Mouse (Mus musculus) spleen, postnatal 36 days (tissue): ENCODE measurements around the gene Prss33.
A peak's percentile ranks its signal among the peaks of the same experiment; 100 is the strongest.

Experiments used
- DNase-seq, 2 experiments: peaks; one replicate each; pipeline ENCODE4 v3.0.0; 2022; ENCODE audit warnings: low spot score in 2 of 2, mixed read lengths in 1 of 2

Prss33 gene

DNA sequence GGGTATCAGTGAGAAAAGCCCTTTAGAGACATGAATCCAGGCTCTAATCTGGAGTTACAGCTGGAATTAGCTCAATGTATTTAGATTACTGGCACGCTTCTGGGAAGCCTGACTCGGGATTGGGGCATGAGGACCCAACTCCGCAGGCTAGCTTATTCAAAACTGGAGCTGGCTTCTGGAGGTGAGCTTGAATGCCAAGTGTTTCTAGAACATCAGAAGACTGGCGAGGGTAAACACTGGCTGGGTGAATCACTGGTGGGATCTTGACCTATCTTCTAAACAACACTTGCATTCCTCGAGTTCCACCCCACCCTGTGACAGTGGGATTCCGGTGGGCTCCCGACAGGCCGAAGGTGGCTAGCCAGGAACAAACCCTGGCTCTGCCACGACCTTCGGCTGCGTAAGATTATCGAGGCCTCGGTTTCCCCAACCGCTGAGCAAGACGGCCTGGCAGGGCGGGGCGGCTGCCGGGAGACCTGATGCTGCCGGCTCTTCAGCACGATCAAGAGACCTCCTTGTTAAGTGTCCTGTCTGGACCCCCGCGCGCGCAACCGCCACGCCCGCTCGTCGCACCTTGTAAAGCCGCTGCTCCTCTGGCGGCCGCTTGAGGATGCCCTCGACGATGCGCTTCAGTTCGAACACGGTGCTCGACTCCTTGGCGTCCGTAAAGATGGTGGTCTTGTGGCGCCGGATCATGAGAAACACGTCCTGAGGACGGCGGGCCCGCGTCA, 7.4 kb downstream of the Prss33 start:
- DNase-seq = peak; percentile 43 to 51

DNA sequence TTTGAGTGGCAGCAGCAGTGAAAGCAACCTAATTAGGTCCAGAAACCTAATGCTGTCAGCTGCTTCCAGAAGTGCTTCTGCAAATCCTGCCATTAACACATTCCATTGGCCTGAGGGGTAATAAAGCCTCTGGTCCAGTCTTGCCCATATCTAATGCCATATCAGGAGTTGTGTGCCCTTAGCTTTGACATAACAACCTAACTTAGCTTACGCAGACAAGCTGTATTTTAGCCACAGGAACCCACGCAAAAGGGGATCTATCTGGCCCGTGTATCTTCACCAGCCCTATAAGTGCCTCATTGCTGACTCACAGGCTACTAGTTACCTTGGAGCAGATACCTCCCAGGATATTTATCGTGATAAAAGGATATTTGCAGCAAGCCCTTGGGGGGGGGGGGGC, 10.3 kb downstream of the Prss33 start:
- no peak for DNase-seq

DNA sequence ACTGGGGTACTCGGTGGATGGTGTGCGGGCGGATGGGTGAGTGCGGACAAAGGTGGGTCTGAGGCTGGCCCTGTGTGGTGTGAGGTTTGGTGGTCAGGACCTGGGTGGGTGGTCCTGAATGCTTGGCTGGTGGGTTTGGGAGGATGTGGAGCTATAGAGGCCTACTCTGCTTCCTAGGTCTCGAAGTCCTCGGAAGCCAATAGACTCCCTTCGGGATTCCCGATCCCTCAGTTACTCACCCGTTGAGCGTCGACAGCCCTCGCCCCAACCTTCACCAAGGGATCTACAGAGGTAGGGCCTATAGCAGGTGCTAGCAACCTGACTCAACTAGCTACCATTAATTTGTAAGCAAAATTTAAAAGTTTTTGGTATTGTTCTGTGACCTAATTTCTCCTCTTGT, 12.2 kb downstream of the Prss33 start:
- DNase-seq = no peak

DNA sequence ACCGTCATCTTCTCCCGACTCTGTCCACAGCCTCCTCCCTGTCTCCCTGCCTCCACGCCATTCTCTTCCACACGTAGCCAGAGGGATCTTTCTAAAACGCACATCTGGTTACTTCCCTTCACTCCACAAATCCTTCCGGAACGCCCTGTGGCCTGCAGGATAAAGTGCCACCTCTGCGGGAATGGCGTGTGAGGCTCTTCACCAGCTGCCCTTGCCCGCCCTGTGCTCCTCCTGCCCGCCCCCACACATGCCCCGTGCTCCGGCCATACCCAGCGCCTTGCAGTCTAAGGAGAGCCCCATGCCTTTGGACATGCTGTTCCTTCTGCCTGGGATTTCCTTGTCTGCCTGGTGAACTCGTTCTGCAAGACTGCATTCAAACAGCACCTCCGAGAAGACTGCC, 12.8 kb downstream of the Prss33 start:
- DNase-seq = no peak

DNA sequence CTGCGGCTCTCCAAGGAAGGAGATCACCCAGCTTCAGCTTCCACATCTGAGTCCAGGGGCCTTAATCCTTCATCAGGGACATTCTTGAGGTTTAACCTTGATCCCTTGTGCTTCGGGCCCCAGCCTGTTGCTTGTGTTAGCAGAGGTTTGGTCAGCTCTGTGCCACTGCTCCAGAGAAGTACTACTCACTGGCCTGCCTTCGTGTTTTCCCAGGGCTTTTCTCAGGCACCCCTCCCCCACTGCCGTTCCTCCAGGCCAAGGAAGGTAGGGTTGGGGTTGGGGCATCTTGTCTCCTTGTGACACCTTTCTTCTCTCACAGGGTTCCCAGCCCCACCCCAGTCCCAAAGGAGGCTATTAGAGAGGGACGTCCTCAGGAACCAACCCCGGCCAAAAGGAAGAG, 13.8 kb downstream of the Prss33 start:
- DNase-seq = no peak

DNA sequence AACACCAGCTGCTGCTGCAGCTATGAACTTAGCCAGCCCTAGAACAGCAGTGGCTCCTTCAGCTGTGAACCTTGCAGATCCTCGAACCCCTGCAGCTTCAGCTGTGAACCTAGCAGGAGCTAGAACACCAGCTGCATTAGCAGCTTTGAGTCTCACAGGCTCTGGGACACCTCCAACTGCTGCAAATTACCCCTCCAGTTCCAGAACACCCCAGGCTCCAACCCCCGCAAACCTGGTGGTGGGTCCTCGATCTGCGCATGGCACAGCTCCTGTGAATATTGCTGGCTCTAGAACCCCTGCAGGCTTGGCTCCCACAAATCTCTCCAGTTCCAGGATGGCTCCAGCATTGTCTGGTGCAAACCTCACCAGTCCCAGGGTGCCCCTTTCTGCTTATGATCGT, 15.1 kb downstream of the Prss33 start:
- DNase-seq = no peak

DNA sequence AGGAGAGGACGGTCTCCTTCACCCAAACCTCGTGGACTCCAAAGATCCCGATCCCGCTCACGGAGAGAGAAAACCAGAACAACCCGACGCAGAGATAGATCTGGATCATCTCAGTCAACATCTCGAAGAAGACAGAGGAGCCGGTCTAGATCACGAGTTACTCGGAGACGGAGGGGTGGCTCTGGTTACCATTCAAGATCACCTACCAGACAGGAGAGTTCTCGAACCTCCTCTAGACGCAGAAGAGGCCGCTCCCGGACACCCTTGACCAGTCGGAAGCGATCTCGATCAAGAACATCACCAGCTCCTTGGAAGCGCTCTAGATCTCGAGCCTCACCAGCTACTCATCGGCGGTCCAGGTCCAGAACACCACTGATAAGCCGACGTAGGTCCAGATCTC, 16.6 kb downstream of the Prss33 start:
- no peak for DNase-seq

DNA sequence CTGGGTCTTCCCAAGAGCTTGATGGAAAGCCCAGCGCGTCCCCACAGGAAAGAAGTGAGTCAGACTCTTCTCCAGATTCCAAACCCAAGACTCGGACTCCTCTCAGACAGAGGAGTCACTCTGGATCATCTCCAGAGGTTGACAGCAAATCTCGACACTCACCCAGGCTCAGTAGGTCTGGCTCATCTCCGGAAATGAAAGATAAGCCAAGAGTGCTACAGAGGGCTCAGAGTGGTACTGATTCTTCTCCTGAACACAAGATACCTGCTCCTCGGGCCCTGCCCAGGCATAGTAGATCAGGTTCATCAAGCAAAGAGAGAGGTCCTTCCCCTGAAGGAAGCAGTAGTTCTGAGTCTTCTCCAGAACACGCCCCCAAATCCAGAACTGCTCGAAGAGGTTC, 17.3 kb downstream of the Prss33 start:
- DNase-seq = no peak

DNA sequence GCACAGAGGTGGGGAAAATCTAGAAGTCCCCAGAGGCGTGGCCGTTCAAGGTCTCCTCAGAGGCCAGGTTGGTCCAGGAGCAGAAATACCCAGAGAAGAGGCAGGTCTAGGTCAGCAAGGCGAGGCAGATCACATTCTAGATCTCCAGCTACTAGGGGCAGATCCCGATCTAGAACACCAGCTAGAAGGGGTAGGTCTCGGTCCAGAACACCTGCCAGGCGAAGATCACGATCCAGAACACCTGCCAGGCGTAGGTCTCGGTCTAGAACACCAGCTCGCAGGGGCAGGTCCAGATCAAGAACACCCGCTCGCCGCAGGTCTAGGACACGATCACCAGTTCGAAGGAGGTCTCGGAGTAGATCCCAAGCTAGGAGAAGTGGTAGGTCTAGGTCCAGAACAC, 20.2 kb downstream of the Prss33 start:
- no peak for DNase-seq

DNA sequence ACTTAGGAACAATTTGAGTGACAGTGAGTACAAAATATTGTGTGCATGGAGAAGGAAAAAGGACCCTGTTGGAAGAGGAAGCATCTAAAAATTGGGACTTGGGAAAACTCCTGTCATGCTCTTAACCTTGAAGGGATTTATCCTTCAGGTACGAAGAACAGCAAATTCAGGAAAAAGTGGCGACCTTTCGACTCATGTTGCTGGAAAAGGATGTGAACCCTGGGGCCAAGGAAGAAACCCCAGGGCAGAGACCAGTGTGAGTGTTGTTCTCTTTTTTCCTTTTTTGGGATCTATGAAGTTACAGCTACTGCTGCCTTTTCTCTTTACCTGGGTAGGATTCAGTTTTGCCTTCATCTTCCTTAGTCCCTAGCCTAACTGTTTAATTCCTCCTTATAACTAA, 27.9 kb downstream of the Prss33 start:
- no peak for DNase-seq

DNA sequence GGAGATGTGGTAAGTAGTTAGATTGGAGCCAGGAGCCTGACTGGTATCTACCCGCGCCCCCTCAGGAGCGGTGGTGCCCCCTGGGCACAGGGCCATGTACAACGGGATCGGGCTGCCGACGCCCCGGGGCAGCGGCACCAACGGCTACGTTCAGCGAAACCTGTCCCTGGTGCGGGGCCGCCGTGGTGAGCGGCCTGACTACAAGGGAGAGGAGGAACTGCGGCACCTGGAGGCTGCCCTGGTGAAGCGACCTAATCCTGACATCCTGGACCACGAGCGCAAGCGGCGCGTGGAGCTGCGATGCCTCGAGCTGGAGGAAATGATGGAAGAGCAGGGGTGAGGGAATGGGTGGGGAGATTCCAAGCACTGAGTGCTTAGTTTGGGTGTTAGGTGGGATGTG, 29.0 kb downstream of the Prss33 start:
- DNase-seq = no peak

DNA sequence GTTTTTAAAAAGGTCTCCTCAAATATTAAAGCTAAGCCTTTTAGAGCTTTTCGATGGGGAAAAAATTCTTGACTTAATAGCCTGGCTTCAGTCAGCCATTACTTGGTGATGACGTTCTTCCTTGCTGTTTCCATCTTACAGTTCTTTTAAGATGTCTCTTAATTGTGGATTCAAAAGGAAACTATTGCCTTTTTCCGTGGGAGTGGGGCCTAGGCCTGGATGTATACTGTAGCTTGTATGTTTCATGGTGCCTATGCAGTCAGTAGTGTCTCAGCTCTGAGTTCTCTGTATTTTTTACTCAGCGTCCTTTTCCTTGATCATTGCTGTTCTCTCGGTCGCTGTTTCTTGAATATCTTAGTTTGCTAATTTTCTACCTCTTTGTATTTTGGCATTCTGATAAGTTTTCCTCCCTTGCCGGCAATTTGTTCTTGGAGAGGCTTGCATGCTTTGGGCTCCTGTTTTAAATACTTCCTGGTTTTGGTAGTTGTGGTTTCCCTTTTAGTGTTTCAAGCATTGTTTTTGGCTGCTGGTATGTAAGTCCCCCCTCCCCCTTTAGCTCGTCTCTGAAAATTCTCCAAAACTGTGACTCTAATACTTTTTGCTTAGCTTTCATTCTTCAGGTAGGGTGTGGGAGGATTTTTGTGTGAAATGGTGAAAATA, 31.3 kb downstream of the Prss33 start:
- no peak for DNase-seq

DNA sequence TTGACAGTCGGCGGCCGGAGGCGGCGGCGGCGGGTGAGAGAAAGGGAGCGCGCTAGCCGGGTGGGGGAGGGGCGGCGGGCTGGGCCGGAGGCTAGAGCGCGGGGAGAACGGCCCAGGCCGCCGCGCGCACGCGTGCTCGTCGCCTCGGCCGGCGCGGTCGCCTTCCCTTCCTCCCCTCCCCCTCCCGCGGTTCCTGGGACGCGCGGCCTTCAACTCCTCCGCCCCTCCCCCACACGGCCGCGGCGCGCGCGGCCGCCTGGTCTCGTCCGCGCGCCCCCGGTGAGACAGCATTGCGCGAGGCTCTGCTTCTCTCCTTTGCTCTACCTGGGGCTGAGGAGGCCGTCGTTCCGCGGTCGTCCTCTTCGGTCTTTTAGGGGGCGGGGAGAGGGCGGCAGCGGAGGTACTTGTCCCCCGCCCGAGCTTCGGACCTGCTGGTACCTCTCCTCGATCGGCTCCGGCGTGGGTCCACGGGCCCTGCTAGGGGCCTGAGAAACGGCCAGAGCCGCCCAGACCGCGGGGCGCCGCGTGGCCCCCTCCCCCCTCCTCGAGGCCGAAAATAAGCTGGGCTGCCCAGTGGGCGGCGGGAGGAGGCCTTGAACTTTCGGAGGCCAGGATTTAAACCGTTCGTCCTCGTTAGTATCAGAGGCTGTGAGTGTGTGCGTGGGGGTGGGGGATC, 32.4 kb downstream of the Prss33 start:
- DNase-seq = peak; percentile 75 to 79

DNA sequence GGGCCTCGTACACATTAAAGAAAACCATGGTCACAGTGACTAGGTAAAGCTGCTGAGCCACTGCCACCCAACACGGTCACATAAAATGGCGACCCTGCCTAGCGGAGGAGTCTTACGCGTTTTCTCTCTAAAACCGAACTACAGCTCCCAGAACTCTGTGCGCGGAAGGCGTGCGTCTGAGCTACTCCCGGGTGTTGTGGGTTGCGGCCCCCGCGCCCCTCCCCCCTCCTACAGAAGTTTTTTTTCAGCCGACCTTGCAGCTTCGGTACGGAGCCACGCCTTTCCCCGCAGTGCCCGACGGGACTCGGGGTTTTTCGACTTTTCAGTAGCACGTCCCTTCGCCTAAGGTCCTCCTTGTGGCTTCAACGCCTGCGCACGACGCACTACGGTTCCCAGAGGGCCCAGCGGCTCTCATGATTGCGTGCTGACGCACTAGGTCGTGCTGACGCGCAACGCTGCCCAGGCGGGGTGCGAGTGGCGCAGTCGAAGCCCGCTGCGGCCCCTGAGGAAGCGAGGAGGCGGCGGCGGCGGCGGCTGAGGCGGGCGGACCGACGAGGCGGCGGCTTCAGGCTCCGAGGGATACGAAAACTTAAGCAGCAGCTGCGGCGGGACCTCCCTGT, 33.0 kb downstream of the Prss33 start:
- peak; percentile 98 to 99 for DNase-seq

DNA sequence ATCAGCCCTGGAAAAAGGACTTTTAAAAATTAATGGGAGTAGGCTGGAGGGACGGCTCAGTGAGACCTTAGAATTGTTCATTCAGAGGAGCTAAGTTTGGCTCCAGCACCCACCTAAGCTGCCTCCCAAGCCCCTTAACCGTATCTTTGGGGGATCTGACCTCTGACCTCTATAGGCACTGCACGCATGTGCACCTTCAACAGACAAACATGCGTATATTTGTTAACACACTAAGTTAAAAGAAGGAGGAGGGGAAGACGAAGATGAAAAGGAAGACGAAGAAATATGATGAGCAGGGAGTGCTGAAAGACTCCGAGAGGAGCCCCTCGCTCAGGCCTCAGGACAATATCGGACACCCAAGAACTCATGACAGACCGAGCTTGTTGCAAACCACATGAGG, 34.2 kb downstream of the Prss33 start:
- DNase-seq = no peak

DNA sequence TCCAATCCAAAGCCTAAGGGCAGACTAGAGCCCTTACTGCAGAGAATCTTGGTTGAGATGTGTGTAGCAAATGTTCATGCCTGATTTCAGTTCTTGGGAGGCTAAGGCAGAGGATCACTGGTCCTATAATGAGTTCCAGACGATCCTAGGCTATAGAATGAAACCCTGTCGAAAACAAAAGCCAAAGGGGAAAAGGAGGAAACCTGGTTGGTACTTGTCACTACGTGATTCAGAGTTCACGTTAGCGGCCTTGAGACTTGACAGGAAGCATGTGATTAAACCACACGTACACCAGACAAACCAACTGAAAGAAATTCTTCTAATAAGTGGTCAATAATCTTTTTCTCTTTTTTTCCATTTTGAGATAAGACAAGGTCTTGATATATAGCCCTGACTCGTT, 38.5 kb downstream of the Prss33 start:
- no peak for DNase-seq

DNA sequence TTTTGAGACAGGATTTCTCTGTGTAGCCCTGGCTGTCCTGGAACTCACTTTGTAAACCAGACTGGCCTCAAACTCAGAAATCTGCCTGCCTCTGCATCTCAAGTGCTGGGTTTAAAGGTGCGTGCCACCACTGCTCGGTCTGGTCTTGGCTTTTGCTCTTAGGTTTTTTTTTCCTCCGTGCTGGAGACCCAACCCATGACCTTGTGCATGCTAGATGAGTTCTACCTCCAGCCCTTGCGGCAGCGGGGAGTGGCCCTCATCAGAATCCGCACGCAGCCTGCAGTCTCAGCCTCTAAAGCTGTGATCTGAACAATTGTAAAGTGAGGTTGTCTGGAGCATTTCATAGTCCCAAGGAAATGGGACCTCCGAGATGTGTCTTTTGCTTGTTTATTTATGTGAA, 40.5 kb downstream of the Prss33 start:
- DNase-seq = no peak

DNA sequence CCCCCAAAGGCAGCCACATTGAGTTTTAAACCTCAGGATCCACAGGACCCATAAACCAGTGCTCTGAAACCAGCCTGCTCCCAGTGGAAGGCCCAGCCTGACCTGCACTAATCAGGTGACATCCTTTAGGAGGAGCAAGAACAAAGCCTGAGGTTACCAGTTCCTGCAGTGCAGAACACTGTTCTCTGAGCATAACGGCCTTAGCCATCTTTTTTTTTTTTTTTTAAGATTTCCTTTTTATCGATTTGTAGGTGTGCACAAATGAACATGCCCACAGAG, 44.8 kb downstream of the Prss33 start:
- no peak for DNase-seq

DNA sequence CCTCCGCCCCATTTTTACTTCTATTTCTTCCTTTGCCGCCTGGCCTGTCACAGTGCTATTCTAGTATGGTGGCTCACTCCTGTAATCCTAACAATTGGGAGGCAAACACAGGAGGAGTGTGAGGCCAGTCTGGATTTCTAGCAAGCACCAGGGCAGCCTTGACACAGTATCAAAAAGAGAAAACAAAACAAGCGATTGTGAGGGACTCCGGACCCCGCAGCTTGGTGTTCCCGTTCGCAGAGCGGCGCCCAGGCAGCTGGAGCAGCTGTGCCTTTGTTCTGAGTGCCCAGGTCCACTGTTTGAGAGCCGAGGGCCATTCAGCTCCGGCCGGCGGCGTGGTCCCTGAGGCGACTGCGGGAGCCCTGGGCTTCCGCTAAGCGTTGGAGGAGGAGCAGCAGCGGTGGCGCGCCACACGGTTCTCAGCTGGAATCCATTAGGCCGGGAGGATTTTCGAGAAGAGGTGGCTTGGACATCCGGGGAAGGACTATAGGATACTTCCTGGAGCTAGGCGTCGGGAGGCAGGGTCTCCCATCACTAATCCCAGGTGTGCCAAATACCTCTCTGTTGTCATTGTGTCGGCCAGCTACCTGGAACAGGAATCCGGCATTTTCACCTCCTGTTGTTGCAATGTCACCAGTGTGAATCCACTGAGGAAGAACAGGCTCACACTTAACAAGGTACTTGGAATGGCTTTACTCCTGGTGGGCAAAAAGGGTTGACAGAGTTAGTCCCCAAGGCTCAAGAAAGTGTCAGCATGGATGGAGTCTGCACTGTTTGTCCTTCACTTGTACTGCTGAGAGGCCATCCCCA, 45.4 kb downstream of the Prss33 start, which contains the start of gene Srrm2:
Srrm2 (plus strand) TSS at position 264 of the 810 bp plus-strand sequence.
- peak in 1 of 2 experiments; percentile 33 for DNase-seq

DNA sequence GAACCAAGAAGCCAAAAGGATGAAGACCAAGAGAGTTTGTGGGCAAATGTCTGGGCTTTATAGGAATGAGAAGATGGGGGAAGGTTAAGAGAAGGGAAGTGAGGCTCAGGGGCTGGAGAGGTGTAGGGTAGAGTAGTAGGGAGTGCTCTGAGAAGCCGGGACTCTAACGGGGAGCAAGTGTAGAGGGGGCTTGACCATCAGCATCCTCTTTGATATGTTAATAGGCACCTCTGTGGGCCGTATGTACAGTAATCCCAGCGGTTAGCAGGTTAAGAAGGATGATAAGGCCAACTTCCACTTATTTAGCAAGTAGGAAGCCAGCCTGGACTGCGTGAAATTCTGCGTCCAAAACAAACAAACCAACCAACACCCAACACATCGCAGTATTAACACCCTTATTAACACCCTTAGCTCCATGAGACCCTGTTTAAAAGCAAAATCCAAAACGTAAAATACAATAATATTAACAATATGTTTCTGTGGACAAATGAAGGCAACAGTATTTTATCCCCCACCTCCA, 46.0 kb downstream of the Prss33 start:
- DNase-seq = no peak

DNA sequence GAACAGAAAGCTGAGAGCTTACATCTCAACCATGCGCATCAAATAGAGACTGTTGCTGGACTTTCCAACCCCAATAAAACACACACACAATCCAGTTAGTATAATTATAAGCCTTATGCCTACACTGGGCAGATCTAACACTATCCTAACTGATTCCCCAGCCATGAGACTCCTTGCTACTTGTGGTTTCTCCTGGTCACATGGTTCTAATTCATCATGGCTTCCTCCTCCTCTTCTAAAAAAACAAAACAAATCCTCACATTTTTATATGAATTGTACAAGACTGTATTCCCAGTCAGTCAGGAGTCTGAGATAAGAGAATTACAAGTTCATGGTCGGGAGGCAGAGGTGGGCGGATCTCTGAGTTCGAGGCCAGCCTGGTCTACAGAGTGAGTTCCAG, 46.9 kb downstream of the Prss33 start:
- DNase-seq = no peak

DNA sequence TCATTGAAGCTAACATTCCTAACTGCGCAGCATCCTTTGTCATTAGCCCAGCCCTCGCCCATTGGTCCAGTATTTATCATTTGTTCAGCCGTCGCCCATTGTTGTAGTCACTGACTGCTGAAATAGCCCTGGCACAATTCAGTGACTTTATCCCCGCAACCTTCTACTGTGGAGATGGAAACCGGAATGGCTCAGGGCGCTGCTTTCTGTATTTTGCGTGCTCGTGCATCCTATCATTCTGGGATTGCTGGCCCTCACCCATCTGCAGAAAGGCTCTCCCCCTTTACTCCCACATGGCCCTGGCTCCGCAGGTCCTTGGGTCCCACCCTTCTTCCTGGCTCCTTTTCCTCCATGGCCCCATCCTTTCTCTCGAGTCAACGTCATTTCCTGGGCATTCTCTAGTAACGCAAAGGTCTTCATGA, 49.3 kb downstream of the Prss33 start:
- DNase-seq = no peak
